Mouse (Mus musculus) liver, embryonic 14.5 days (tissue): ENCODE measurements around the gene Celf2.

Source experiments
- CTCF ChIP-seq: IDR thresholded peaks from 2 replicates; pipeline ENCODE4 v1.5.1; 2016; ENCODE audit warnings: antibody characterized with exemption, low read depth, control low read depth
- EP300 ChIP-seq: IDR thresholded peaks from 2 replicates; pipeline ENCODE4 v1.6.1; 2016; ENCODE audit warnings: antibody characterized with exemption, low read depth

- TF ChIP-seq CTCF (no peak), EP300 (no peak)
Observed at GRCm38 (mm10) chr2:7310129-7310839, 199.1 kb downstream of the Celf2 start.
